In genomic region chr11:9705190-9705589, GRCm38 (mm10) we compare ENCODE assay signal across 26 mouse cellular contexts.
A peak's percentile ranks its signal among the peaks of the same experiment; 100 is the strongest.
DNase-seq lines count a peak whose midpoint lies in the region; ATAC-seq lines count a peak whose summit lies in the region.
"Had no signal": no experiment of that assay in that cellular context is flagged by ENCODE, and none has a peak within 500 bp of the region (broad histone marks: within the 10 kb centered on the region; RNA-seq: fewer than 3 reads in every experiment).

No protein-coding gene starts in this region.

- no peaks in the 10 kb centered on the region for H3K27me3 ChIP-seq in hindbrain, embryonic 12.5 days
- H3K27me3 ChIP-seq in hindbrain, embryonic 16.5 days (replicated peaks; ENCODE audit: control insufficient read depth, insufficient read depth, low read length), result no peaks in the 10 kb centered on the region
- no peaks in the 10 kb centered on the region for H3K27me3 ChIP-seq in hindbrain, embryonic 14.5 days (ENCODE audit: control insufficient read depth, insufficient read depth, low read length)
- no peaks in the 10 kb centered on the region for H3K27me3 ChIP-seq in midbrain, embryonic 15.5 days (replicated peaks)
- H3K27me3 ChIP-seq: CH12.LX; heart, embryonic 13.5 days; liver, embryonic 15.5 days had no signal

- H3K36me3 ChIP-seq in hindbrain, embryonic 12.5 days, result no peaks in the 10 kb centered on the region
- H3K36me3 ChIP-seq in hindbrain, embryonic 16.5 days (ENCODE audit: control insufficient read depth, insufficient read depth, low read length), result no peaks in the 10 kb centered on the region
- H3K36me3 ChIP-seq in hindbrain, embryonic 14.5 days (replicated peaks; ENCODE audit: control insufficient read depth, insufficient read depth), result no peaks in the 10 kb centered on the region
- H3K36me3 ChIP-seq in midbrain, embryonic 15.5 days (replicated peaks), result no peaks in the 10 kb centered on the region
- H3K36me3 ChIP-seq: G1E; heart, embryonic 13.5 days; liver, embryonic 15.5 days had no signal

- H3K4me3 ChIP-seq in hindbrain, embryonic 12.5 days, result no peak overlapping the region
- no peak overlapping the region for H3K4me3 ChIP-seq in hindbrain, embryonic 16.5 days (ENCODE audit: low read length)
- no peak overlapping the region for H3K4me3 ChIP-seq in hindbrain, embryonic 14.5 days (replicated peaks; ENCODE audit: low read length)
- H3K4me3 ChIP-seq in midbrain, embryonic 15.5 days, result no peak overlapping the region
- H3K4me3 ChIP-seq: heart, embryonic 13.5 days; liver, embryonic 15.5 days; myocyte had no signal

- WGBS in hindbrain, embryonic 12.5 days, result 65% methylated on average over 3 of the region's 3 CpGs
- 57% methylated on average over 3 of the region's 3 CpGs for WGBS in hindbrain, embryonic 16.5 days
- 57% methylated on average over 3 of the region's 3 CpGs for WGBS in hindbrain, embryonic 14.5 days
- WGBS in midbrain, embryonic 15.5 days, result 50% methylated on average over 3 of the region's 3 CpGs

- no peaks in the 10 kb centered on the region for H3K9me3 ChIP-seq in hindbrain, embryonic 12.5 days (replicated peaks)
- H3K9me3 ChIP-seq in hindbrain, embryonic 16.5 days (ENCODE audit: control insufficient read depth, low read length), result no peaks in the 10 kb centered on the region
- no peaks in the 10 kb centered on the region for H3K9me3 ChIP-seq in hindbrain, embryonic 14.5 days (ENCODE audit: control insufficient read depth, low read length)
- H3K9me3 ChIP-seq in midbrain, embryonic 15.5 days, result no peaks in the 10 kb centered on the region
- H3K9me3 ChIP-seq: G1E; heart, embryonic 13.5 days; liver, embryonic 15.5 days had no signal

- 0 out of 2 replicates have a peak, but pooled peaks have one; percentile 63 for ATAC-seq in hindbrain, embryonic 12.5 days (ENCODE audit: low FRiP score)
- no peak for ATAC-seq in hindbrain, embryonic 16.5 days
- no peak; the same call in 1 of the 2 replicates for ATAC-seq in hindbrain, embryonic 14.5 days (ENCODE audit: low FRiP score)
- peak; percentile 56; the same call in 1 of the 2 replicates for ATAC-seq in midbrain, embryonic 15.5 days (replicated peaks)
- no peak for ATAC-seq in megakaryocyte progenitor cell, adult 5-6 weeks (replicated peaks; ENCODE audit: poor library complexity)
- ATAC-seq: forebrain, postnatal 0 days; intestine, postnatal 0 days; Patski had no signal

- H3K27ac ChIP-seq in hindbrain, embryonic 12.5 days, result no peak overlapping the region
- no peak overlapping the region for H3K27ac ChIP-seq in hindbrain, embryonic 16.5 days (ENCODE audit: low read depth, low read length)
- no peak overlapping the region for H3K27ac ChIP-seq in hindbrain, embryonic 14.5 days
- H3K27ac ChIP-seq in midbrain, embryonic 15.5 days, result no peak overlapping the region
- H3K27ac ChIP-seq: heart, embryonic 13.5 days; liver, embryonic 15.5 days had no signal

- H3K9ac ChIP-seq in hindbrain, embryonic 12.5 days, result no peak overlapping the region
- H3K9ac ChIP-seq in hindbrain, embryonic 16.5 days (ENCODE audit: low read depth, low read length), result no peak overlapping the region
- no peak overlapping the region for H3K9ac ChIP-seq in hindbrain, embryonic 14.5 days
- H3K9ac ChIP-seq in midbrain, embryonic 15.5 days, result no peak overlapping the region
- H3K9ac ChIP-seq: forebrain, postnatal 0 days; heart, embryonic 13.5 days; liver, embryonic 15.5 days had no signal

- H3K4me2 ChIP-seq in hindbrain, embryonic 12.5 days (replicated peaks), result no peak overlapping the region
- H3K4me2 ChIP-seq in hindbrain, embryonic 16.5 days (ENCODE audit: low read length), result no peak overlapping the region
- no peak overlapping the region for H3K4me2 ChIP-seq in hindbrain, embryonic 14.5 days (replicated peaks)
- H3K4me2 ChIP-seq in midbrain, embryonic 15.5 days, result no peak overlapping the region
- H3K4me2 ChIP-seq: heart, embryonic 13.5 days; liver, embryonic 15.5 days had no signal

- no peaks in the 10 kb centered on the region for H3K4me1 ChIP-seq in hindbrain, embryonic 12.5 days
- H3K4me1 ChIP-seq in hindbrain, embryonic 16.5 days (ENCODE audit: control insufficient read depth, insufficient read depth, low read depth, low read length), result no peaks in the 10 kb centered on the region
- no peaks in the 10 kb centered on the region for H3K4me1 ChIP-seq in hindbrain, embryonic 14.5 days (replicated peaks; ENCODE audit: control insufficient read depth, insufficient read depth, low read length)
- H3K4me1 ChIP-seq in midbrain, embryonic 15.5 days, result no peaks in the 10 kb centered on the region
- H3K4me1 ChIP-seq: heart, embryonic 13.5 days; liver, embryonic 15.5 days had no signal

- peak; percentile 4 for DNase-seq in lung, postnatal 10 days
- DNase-seq in lung, postnatal 25 days (ENCODE audit: low spot score), result no peak
- peak; percentile 40 for DNase-seq in hindbrain, embryonic 14.5 days (ENCODE audit: low spot score)
- DNase-seq: adrenal gland, postnatal 36 days; B cell, adult 2 months; cerebellum, adult 2 months; cerebellum, postnatal 25 days; forebrain, postnatal 0 days; gastrocnemius, postnatal 25 days; heart, adult 18-20 months; heart, postnatal 14 days; kidney, postnatal 4 days; liver; thymus, adult 2 months; thymus, postnatal 4 days had no signal

Comparison
In these comparisons a context has a peak if more than half of its experiments do, and no peak if none do; other contexts are left out.
1. ATAC-seq: peak in hindbrain, embryonic 12.5 days (single experiment) and midbrain, embryonic 15.5 days (single experiment); none in hindbrain, embryonic 16.5 days (single experiment), hindbrain, embryonic 14.5 days (single experiment) and megakaryocyte progenitor cell, adult 5-6 weeks (single experiment).